Mouse (Mus musculus): ENCODE data around the gene Tsnaxip1. TPM values are rescaled to one million over a fixed set of nuclear protein-coding genes. Genes with fewer than 3 reads are reported as not detected.
A peak's percentile ranks its signal among the peaks of the same experiment; 100 is the strongest.

Tsnaxip1 gene
- polyA plus RNA-seq, 1 experiment from 2014 or later = 0.83 TPM

DNA sequence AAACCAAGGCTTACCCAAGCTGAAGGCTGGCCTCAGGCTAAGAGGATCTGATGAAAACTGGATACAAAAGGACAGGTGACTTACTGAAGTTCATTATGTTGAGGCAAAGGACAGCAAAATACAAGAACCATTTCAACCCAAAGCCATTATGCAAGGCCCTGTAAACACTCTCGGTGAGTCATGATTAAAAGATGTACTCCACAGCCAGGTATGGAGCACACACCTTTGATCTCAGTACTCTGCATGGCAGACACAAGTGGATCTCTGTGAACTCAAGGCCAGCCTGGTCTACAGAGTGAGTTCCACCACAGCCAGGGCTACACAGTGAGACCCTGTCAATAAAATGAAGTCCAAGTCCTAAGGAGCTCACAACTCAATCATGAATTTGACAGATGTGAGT is 31.7 kb upstream of the Tsnaxip1 start:
- ATAC-seq (no peak), DNase-seq (ENCODE audit: low spot score) (no peak)
- H3K36me3 ChIP-seq (ENCODE audit: control insufficient read depth, insufficient read depth, low read length) = 0 out of 2 replicates have a peak, but pooled peaks cover 3% of the 10 kb centered on the region
- peaks cover 6% of the 10 kb centered on the region for H3K4me1 ChIP-seq (ENCODE audit: control insufficient read depth, insufficient read depth, low read length)
- no peaks in the 10 kb centered on the region for H3K9me3 ChIP-seq (replicated peaks; ENCODE audit: control insufficient read depth, low read length)
- no peak overlapping the region for H3K4me2 ChIP-seq (ENCODE audit: low read length)
- H3K27me3 ChIP-seq (replicated peaks; ENCODE audit: control insufficient read depth, insufficient read depth, low read length) = no peaks in the 10 kb centered on the region
- 96% methylated on average over 1 of the region's 1 CpGs for WGBS
- H3K4me3 ChIP-seq (ENCODE audit: low read depth, low read length) = no peak overlapping the region
- H3K27ac ChIP-seq (ENCODE audit: low read depth, low read length) = no peak overlapping the region
- H3K9ac ChIP-seq (ENCODE audit: low read length) = no peak overlapping the region

DNA sequence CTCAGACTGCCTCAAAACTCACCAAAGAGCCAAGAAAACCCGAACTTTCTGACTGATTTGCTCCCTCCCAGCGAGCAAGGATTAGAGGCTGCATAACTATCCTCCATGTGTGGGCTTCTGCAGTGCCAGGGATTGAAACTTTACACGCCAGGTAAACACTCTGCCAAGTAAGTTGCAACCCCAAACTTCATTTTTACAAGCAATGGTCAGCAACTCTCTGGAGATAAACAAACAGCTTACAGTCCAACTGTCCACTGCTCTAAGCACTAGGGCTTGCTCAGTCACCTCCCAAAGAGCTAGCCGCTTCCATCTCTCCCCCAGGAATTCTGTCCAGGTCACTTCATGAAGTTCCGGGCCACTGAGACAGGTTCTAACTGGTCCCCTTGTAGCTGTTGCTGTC is 29.1 kb upstream of the Tsnaxip1 start:
- no peaks in the 10 kb centered on the region for H3K9me3 ChIP-seq (replicated peaks; ENCODE audit: control insufficient read depth, low read length)
- H3K27ac ChIP-seq (ENCODE audit: low read depth, low read length) = no peak overlapping the region
- no peak overlapping the region for H3K4me2 ChIP-seq (ENCODE audit: low read length)
- WGBS = 94% methylated on average over 5 of the region's 5 CpGs
- ATAC-seq (no peak), DNase-seq (ENCODE audit: low spot score) (no peak)
- peaks cover 5% of the 10 kb centered on the region; the same call in 1 of the 2 replicates for H3K36me3 ChIP-seq (ENCODE audit: control insufficient read depth, insufficient read depth, low read length)
- H3K4me1 ChIP-seq (ENCODE audit: control insufficient read depth, insufficient read depth, low read length) = peaks cover 6% of the 10 kb centered on the region
- no peak overlapping the region for H3K4me3 ChIP-seq (ENCODE audit: low read depth, low read length)
- no peaks in the 10 kb centered on the region for H3K27me3 ChIP-seq (replicated peaks; ENCODE audit: control insufficient read depth, insufficient read depth, low read length)
- H3K9ac ChIP-seq (ENCODE audit: low read length) = no peak overlapping the region

DNA sequence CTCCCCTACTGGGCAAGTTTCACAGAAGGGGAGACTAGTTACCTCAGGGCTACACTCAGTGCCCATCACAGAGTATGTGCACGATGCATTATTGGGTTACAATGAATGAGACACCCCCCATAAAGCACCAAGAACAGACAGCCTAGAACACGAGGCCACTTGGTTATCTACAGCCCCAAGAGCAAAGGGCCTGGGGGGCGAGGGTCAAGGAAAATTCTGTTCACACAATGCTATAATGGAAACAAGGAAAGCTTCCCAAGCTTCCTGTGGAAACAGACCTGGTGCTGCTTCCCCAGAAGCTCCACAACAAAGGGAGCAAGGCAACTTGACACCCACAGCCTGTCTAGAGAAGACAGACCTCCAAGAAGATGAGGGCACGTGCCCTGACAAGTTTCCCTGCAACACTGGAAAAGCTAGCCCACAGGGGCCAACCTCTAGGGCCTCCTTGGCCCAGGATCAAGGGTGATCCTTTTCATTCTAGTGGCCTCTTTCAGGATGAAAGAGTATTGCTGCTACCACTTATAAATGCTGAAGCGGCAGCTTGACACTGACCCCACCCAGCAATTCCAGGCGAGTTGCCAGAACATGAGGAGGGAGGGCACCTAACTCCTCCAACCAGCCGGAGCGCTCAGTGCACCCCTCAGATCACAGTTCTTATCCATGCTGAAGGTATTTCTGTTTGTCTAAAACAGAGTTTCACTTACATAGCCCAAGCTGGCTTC is 28.3 kb upstream of the Tsnaxip1 start:
- no peak overlapping the region for H3K9ac ChIP-seq (ENCODE audit: low read length)
- DNase-seq (ENCODE audit: low spot score) (peak; percentile 78), ATAC-seq (peak; percentile 58; the same call in 1 of the 2 replicates)
- H3K27me3 ChIP-seq (replicated peaks; ENCODE audit: control insufficient read depth, insufficient read depth, low read length) = no peaks in the 10 kb centered on the region
- WGBS = 45% methylated on average over 8 of the region's 8 CpGs
- no peak overlapping the region for H3K4me2 ChIP-seq (ENCODE audit: low read length)
- H3K36me3 ChIP-seq (ENCODE audit: control insufficient read depth, insufficient read depth, low read length) = peaks cover 10% of the 10 kb centered on the region
- no peak overlapping the region for H3K27ac ChIP-seq (ENCODE audit: low read depth, low read length)
- peaks cover 6% of the 10 kb centered on the region for H3K4me1 ChIP-seq (ENCODE audit: control insufficient read depth, insufficient read depth, low read length)
- no peak overlapping the region for H3K4me3 ChIP-seq (ENCODE audit: low read depth, low read length)
- no peaks in the 10 kb centered on the region for H3K9me3 ChIP-seq (replicated peaks; ENCODE audit: control insufficient read depth, low read length)

DNA sequence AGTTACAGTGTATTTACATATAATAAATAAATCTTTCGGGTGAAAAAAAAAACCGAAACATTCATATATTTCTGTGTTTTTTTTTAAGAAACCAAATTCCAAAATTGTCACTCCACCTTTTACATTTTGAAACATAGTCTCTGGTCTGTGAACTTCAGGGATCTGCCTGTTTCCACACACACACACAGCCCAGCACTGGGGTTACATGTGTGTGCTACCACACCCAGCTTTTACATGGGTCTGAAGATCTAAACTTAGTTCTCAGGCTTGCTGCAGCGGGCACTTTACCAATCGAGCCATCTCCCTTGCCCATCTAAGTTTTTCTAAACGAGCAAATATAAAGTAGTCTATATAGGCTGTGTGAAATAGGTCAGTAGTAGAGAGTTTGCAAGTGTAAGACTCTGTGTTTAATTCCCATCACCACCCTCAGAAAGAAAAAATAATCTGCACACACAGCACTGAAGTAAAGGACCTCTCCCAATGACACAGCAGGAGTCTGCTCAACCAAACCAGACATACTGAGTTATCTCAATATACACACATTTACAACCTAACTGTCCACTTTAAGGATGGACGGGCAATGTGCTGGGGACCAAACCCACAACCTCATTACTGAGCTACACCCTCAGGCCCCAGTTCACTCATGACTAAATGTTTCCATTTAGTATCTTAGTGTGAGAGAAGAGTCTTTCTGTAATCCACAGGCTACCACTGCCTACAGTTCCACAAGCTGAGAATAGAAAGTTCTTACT is 26.2 kb upstream of the Tsnaxip1 start:
- H3K9me3 ChIP-seq (replicated peaks; ENCODE audit: control insufficient read depth, low read length) = no peaks in the 10 kb centered on the region
- no peak for ATAC-seq

DNA sequence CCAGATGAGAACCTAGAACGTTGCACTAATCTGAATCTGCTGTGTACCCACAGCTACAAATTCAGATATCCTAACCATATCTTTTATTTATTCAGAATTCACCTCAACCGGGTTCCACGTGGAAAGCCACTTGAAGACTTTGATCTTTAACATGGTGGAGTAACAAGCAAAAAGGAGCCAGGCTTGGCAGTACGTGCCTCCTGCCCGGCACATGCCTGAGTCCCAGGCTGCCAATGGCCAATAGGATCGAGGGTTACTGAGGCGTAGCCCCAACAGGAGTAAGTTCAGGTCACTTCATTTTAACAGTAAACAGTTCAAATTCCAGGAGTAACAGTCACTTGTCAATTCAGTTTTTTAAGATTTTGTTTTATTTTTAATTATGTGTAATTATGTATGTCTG is 22.7 kb upstream of the Tsnaxip1 start:
- H3K27ac ChIP-seq (ENCODE audit: low read depth, low read length) = no peak overlapping the region
- H3K27me3 ChIP-seq (replicated peaks; ENCODE audit: control insufficient read depth, insufficient read depth, low read length) = no peaks in the 10 kb centered on the region
- H3K4me2 ChIP-seq (ENCODE audit: low read length) = no peak overlapping the region
- H3K9ac ChIP-seq (ENCODE audit: low read length) = no peak overlapping the region
- H3K4me3 ChIP-seq (ENCODE audit: low read depth, low read length) = no peak overlapping the region
- ATAC-seq (no peak), DNase-seq (ENCODE audit: low spot score) (no peak)
- H3K4me1 ChIP-seq (ENCODE audit: control insufficient read depth, insufficient read depth, low read length) = no peaks in the 10 kb centered on the region
- WGBS = 93% methylated on average over 7 of the region's 7 CpGs
- H3K9me3 ChIP-seq (replicated peaks; ENCODE audit: control insufficient read depth, low read length) = no peaks in the 10 kb centered on the region
- peaks cover 19% of the 10 kb centered on the region for H3K36me3 ChIP-seq (ENCODE audit: control insufficient read depth, insufficient read depth, low read length)

More for the DNA sequence above, 26.2 kb upstream of the Tsnaxip1 start:
- Histone ChIP-seq H3K36me3 (ENCODE audit: control insufficient read depth, insufficient read depth, low read length) (peaks cover 22% of the 10 kb centered on the region), H3K4me1 (ENCODE audit: control insufficient read depth, insufficient read depth, low read length) (peaks cover 6% of the 10 kb centered on the region), H3K4me2 (ENCODE audit: low read length) (no peak overlapping the region), H3K4me3 (ENCODE audit: low read depth, low read length) (no peak overlapping the region), H3K27me3 (replicated peaks; ENCODE audit: control insufficient read depth, insufficient read depth, low read length) (no peaks in the 10 kb centered on the region), H3K9ac (ENCODE audit: low read length) (no peak overlapping the region), H3K27ac (ENCODE audit: low read depth, low read length) (no peak overlapping the region)
- WGBS = 91% methylated on average over 6 of the region's 6 CpGs
- DNase-seq (ENCODE audit: low spot score) = no peak

DNA sequence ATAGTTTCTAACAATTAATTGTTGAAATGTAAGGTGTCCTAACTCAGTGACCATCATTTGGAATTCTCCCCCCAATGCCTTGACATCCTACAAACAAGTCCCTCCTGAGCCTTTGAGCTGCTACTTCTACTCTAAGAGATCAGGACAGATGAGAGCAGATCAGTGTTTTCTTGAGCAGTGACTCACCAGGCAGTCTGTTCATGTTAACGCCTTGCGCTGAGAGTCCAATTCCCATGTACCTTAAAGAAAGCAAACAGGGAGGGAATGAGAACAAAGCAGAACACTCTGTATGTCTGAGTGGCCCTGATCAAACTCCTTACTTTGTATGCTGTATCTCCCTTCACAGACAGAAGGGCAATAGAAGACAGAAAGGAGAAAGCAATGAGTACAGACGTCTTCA is 22.2 kb upstream of the Tsnaxip1 start:
- 72% methylated on average over 3 of the region's 3 CpGs for WGBS
- Histone ChIP-seq H3K9me3 (replicated peaks; ENCODE audit: control insufficient read depth, low read length) (no peaks in the 10 kb centered on the region), H3K27me3 (replicated peaks; ENCODE audit: control insufficient read depth, insufficient read depth, low read length) (no peaks in the 10 kb centered on the region), H3K4me3 (ENCODE audit: low read depth, low read length) (no peak overlapping the region), H3K36me3 (ENCODE audit: control insufficient read depth, insufficient read depth, low read length) (peaks cover 21% of the 10 kb centered on the region), H3K4me1 (ENCODE audit: control insufficient read depth, insufficient read depth, low read length) (no peaks in the 10 kb centered on the region), H3K27ac (ENCODE audit: low read depth, low read length) (no peak overlapping the region), H3K9ac (ENCODE audit: low read length) (no peak overlapping the region), H3K4me2 (ENCODE audit: low read length) (no peak overlapping the region)
- no peak for ATAC-seq
- DNase-seq (ENCODE audit: low spot score) = no peak

DNA sequence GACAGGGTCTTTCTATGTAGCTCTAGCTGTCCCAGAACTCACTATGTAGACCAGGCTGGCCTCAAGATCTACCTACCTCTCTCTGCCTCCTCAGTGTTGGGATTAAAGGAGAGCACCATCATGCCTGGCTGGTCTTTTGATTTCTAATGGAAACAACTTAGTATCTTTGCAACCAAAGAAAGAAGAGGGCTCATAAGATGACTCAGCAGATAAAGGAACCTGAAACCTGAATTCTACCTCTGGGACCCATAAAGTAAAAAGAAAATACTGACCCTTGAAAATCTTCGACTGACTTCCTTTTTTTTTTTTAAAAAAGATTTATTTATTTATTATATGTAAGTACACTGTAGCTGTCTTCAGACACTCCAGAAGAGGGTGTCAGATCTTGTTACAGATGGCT is 21.6 kb upstream of the Tsnaxip1 start:
- Histone ChIP-seq H3K4me1 (ENCODE audit: control insufficient read depth, insufficient read depth, low read length) (no peaks in the 10 kb centered on the region), H3K9me3 (replicated peaks; ENCODE audit: control insufficient read depth, low read length) (no peaks in the 10 kb centered on the region), H3K27ac (ENCODE audit: low read depth, low read length) (no peak overlapping the region), H3K36me3 (ENCODE audit: control insufficient read depth, insufficient read depth, low read length) (peaks cover 27% of the 10 kb centered on the region), H3K4me2 (ENCODE audit: low read length) (no peak overlapping the region), H3K4me3 (ENCODE audit: low read depth, low read length) (no peak overlapping the region), H3K27me3 (replicated peaks; ENCODE audit: control insufficient read depth, insufficient read depth, low read length) (no peaks in the 10 kb centered on the region), H3K9ac (ENCODE audit: low read length) (no peak overlapping the region)
- 91% methylated on average over 1 of the region's 1 CpGs for WGBS
- ATAC-seq (no peak), DNase-seq (ENCODE audit: low spot score) (no peak)

DNA sequence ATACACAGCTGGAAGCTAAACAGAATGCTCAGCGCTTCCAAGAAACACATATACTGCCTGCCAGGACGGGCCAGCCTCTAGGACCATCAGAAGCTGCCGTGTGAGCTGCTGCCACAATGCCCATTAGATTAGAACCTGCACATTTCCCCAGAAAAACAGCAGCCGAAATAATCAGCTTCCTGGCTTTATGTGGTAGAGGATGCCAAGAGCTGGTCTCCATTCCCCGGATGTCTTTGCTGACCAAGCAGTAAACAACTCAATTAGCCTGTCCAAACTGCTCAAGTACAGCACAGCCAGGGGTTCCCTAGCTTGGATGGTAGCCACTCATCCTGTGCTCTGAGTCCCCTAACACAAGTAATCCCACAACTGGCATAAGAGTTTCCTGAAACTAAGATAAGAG is 19.8 kb upstream of the Tsnaxip1 start:
- Histone ChIP-seq H3K4me2 (ENCODE audit: low read length) (no peak overlapping the region), H3K9ac (ENCODE audit: low read length) (no peak overlapping the region), H3K36me3 (ENCODE audit: control insufficient read depth, insufficient read depth, low read length) (peaks cover 41% of the 10 kb centered on the region), H3K27ac (ENCODE audit: low read depth, low read length) (no peak overlapping the region), H3K4me1 (ENCODE audit: control insufficient read depth, insufficient read depth, low read length) (no peaks in the 10 kb centered on the region), H3K4me3 (ENCODE audit: low read depth, low read length) (no peak overlapping the region), H3K9me3 (replicated peaks; ENCODE audit: control insufficient read depth, low read length) (no peaks in the 10 kb centered on the region), H3K27me3 (replicated peaks; ENCODE audit: control insufficient read depth, insufficient read depth, low read length) (no peaks in the 10 kb centered on the region)
- WGBS = 90% methylated on average over 5 of the region's 5 CpGs
- ATAC-seq (no peak), DNase-seq (ENCODE audit: low spot score) (no peak)

DNA sequence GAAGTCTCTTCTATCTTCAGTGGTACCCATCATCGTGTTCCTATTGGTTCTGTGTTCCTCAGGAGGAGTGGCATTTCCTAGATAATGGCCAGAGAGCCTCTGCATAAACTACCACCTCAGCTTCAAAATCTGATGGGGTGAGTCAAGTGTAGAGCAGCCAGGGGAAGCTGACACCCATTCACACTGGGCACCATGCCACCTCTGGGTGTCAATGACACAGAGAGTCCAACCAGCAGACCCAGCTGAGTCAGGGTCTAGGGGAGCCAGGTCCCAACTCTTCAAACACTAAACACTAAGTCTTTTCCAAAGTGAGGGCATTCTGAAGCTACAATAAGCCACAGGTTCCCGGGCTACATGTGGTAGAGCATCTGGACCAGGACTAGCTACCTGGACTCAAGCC is 19.1 kb upstream of the Tsnaxip1 start:
- H3K4me1 ChIP-seq (ENCODE audit: control insufficient read depth, insufficient read depth, low read length) = no peaks in the 10 kb centered on the region
- WGBS = 94% methylated on average over 2 of the region's 2 CpGs
- H3K27me3 ChIP-seq (replicated peaks; ENCODE audit: control insufficient read depth, insufficient read depth, low read length) = no peaks in the 10 kb centered on the region
- H3K36me3 ChIP-seq (ENCODE audit: control insufficient read depth, insufficient read depth, low read length) = peaks cover 42% of the 10 kb centered on the region
- no peak for ATAC-seq
- no peaks in the 10 kb centered on the region for H3K9me3 ChIP-seq (replicated peaks; ENCODE audit: control insufficient read depth, low read length)
- no peak overlapping the region for H3K9ac ChIP-seq (ENCODE audit: low read length)
- no peak overlapping the region for H3K4me2 ChIP-seq (ENCODE audit: low read length)
- H3K4me3 ChIP-seq (ENCODE audit: low read depth, low read length) = no peak overlapping the region
- H3K27ac ChIP-seq (ENCODE audit: low read depth, low read length) = no peak overlapping the region
- DNase-seq (ENCODE audit: low spot score) = no peak

Data from forebrain, embryonic 14.5 days (tissue).